9 mouse cellular contexts compared by ENCODE assay signal in the genomic region with DNA sequence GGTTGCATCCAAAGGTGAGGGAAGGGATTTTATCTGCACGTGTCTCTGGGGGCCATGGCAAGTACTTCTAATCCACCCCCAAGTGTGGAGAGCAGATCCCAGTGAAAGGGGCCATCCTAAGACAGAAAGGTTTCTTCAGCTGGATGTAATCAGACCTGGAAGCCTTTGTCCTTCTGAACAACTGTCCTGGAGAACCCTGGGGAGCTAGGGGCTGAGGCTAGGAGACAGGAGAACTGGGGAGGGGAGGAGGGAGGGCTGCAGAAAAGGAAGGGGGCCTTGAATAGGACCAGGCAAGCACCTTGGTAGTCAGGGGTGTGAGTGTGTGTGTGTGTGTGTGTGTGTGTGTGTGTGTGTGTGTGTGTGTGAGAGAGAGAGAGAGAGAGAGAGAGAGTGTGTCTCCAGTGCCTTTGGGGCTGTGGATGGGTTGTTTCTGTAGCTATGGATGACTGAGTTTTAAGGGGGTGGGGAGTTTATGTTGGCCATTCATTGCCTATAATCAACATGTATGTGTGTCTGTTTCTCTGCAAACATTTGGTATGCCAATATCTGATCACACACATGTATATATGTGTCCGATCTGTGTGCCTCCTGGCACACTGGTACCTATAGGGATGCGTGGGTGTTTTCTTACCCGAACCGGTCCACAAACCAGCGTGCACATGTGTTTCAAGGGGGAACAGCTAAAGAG. TPM values are rescaled to one million over a fixed set of nuclear protein-coding genes. Genes with fewer than 3 reads are reported as not detected.
DNase-seq lines count a peak whose midpoint lies in the region; ATAC-seq and TF ChIP-seq lines count a peak whose summit lies in the region.
"Had no signal": no experiment of that assay in that cellular context is flagged by ENCODE, and none has a peak within 500 bp of the region (broad histone marks: within the 10 kb centered on the region; RNA-seq: fewer than 3 reads in every experiment).

No protein-coding gene starts in this region.

- no peak for TF ChIP-seq EP300 in stomach, postnatal 0 days (optimal IDR thresholded peaks at IDR 0.05)
- no peak for TF ChIP-seq EP300 in lung, postnatal 0 days (IDR thresholded peaks at IDR 0.05)

- no peak for TF ChIP-seq CTCF in stomach, postnatal 0 days (IDR thresholded peaks at IDR 0.05; ENCODE audit: low read depth)
- no peak for TF ChIP-seq CTCF in lung, postnatal 0 days (IDR thresholded peaks at IDR 0.05)

- no peak overlapping the region for H3K27ac ChIP-seq in stomach, embryonic 16.5 days (ENCODE audit: low read length)
- H3K27ac ChIP-seq in stomach, postnatal 0 days (replicated peaks): no peak overlapping the region
- H3K27ac ChIP-seq in limb, embryonic 14.5 days (replicated peaks; ENCODE audit: low read depth, low read length): no peak overlapping the region
- no peak overlapping the region for H3K27ac ChIP-seq in lung, postnatal 0 days (ENCODE audit: low read length)
- H3K27ac ChIP-seq: kidney, postnatal 0 days had no signal

- H3K4me3 ChIP-seq in stomach, embryonic 16.5 days (replicated peaks; ENCODE audit: low read length): no peak overlapping the region
- no peak overlapping the region for H3K4me3 ChIP-seq in stomach, postnatal 0 days (ENCODE audit: low read depth, low read length)
- 0 out of 2 replicates have a peak overlapping the region, but pooled peaks have one; percentile 49 for H3K4me3 ChIP-seq in limb, embryonic 14.5 days (replicated peaks; ENCODE audit: low read length)
- no peak overlapping the region for H3K4me3 ChIP-seq in lung, postnatal 0 days (ENCODE audit: low read depth, low read length)

- H3K9me3 ChIP-seq in stomach, embryonic 16.5 days (replicated peaks; ENCODE audit: control insufficient read depth, low read length): no peaks in the 10 kb centered on the region
- H3K9me3 ChIP-seq in stomach, postnatal 0 days (ENCODE audit: control insufficient read depth, low read length): no peaks in the 10 kb centered on the region
- no peaks in the 10 kb centered on the region for H3K9me3 ChIP-seq in limb, embryonic 14.5 days (ENCODE audit: control insufficient read depth, low read length)
- no peaks in the 10 kb centered on the region for H3K9me3 ChIP-seq in lung, postnatal 0 days (ENCODE audit: low read length)

- ATAC-seq in stomach, embryonic 16.5 days (ENCODE audit: insufficient read depth, low FRiP score): no peak
- no peak for ATAC-seq in stomach, postnatal 0 days (ENCODE audit: low FRiP score, low TSS enrichment)
- ATAC-seq in limb, embryonic 14.5 days (ENCODE audit: low FRiP score, low read depth): no peak
- ATAC-seq in lung, postnatal 0 days: no peak

- no peak for TF ChIP-seq POLR2A in limb, embryonic 14.5 days (IDR thresholded peaks at IDR 0.05; ENCODE audit: borderline replicate concordance, extremely low read depth, insufficient read depth, insufficient read length)

- peaks cover 79% of the 10 kb centered on the region for H3K27me3 ChIP-seq in stomach, embryonic 16.5 days (ENCODE audit: control insufficient read depth, insufficient read depth, low read length)
- H3K27me3 ChIP-seq in stomach, postnatal 0 days (ENCODE audit: control insufficient read depth, insufficient read depth, low read length): peaks cover 16% of the 10 kb centered on the region; the same call in 1 of the 2 replicates
- peaks cover 68% of the 10 kb centered on the region for H3K27me3 ChIP-seq in limb, embryonic 14.5 days (ENCODE audit: control insufficient read depth, insufficient read depth, low read length)
- peaks cover 59% of the 10 kb centered on the region; the same call in 1 of the 2 replicates for H3K27me3 ChIP-seq in lung, postnatal 0 days (replicated peaks; ENCODE audit: insufficient read depth, low read length)

- no peaks in the 10 kb centered on the region for H3K36me3 ChIP-seq in stomach, embryonic 16.5 days (ENCODE audit: control insufficient read depth, insufficient read depth, low read length)
- no peaks in the 10 kb centered on the region for H3K36me3 ChIP-seq in stomach, postnatal 0 days (ENCODE audit: control insufficient read depth, insufficient read depth, low read length)
- H3K36me3 ChIP-seq in limb, embryonic 14.5 days (ENCODE audit: control insufficient read depth, insufficient read depth, low read length): no peaks in the 10 kb centered on the region
- no peaks in the 10 kb centered on the region for H3K36me3 ChIP-seq in lung, postnatal 0 days (ENCODE audit: insufficient read depth, low read length)

- WGBS in stomach, embryonic 16.5 days: 13% methylated on average over 6 of the region's 6 CpGs
- WGBS in stomach, postnatal 0 days: 19% methylated on average over 6 of the region's 6 CpGs
- WGBS in limb, embryonic 14.5 days: 14% methylated on average over 6 of the region's 6 CpGs
- WGBS in lung, postnatal 0 days: 3% methylated on average over 6 of the region's 6 CpGs

- peak; percentile 50 for DNase-seq in cerebellum, adult 11-12 months
- DNase-seq in cerebellum, adult 11 months: no peak
- no peak for DNase-seq in stomach, postnatal 0 days (ENCODE audit: low spot score)
- no peak for DNase-seq in limb, embryonic 14.5 days (ENCODE audit: low spot score)
- no peak for DNase-seq in lung, postnatal 0 days (ENCODE audit: low spot score)
- no peak for DNase-seq in cerebellum, postnatal 4 days (ENCODE audit: low spot score in 2 of 2)
- DNase-seq in embryo, embryonic 11 days: no peak

- peak overlapping the region; percentile 73 for H3K4me2 ChIP-seq in stomach, embryonic 16.5 days (ENCODE audit: low read depth, low read length)
- H3K4me2 ChIP-seq in stomach, postnatal 0 days (replicated peaks; ENCODE audit: low read depth): no peak overlapping the region
- peak overlapping the region; percentile 88; the same call in 1 of the 2 replicates for H3K4me2 ChIP-seq in limb, embryonic 14.5 days (replicated peaks; ENCODE audit: low read depth, low read length, severe bottlenecking)
- H3K4me2 ChIP-seq in lung, postnatal 0 days (replicated peaks; ENCODE audit: low read depth, low read length): no peak overlapping the region

- peaks cover 6% of the 10 kb centered on the region; the same call in 1 of the 2 replicates for H3K4me1 ChIP-seq in stomach, embryonic 16.5 days (ENCODE audit: control insufficient read depth, insufficient read depth, low read length)
- no peaks in the 10 kb centered on the region; the same call in 1 of the 2 replicates for H3K4me1 ChIP-seq in stomach, postnatal 0 days (replicated peaks; ENCODE audit: control insufficient read depth, insufficient read depth)
- H3K4me1 ChIP-seq in limb, embryonic 14.5 days (ENCODE audit: control insufficient read depth, insufficient read depth, low read length): peaks cover 3% of the 10 kb centered on the region; the same call in 1 of the 2 replicates
- H3K4me1 ChIP-seq in lung, postnatal 0 days (ENCODE audit: insufficient read depth, low read depth, low read length): peaks cover 6% of the 10 kb centered on the region; the same call in 1 of the 2 replicates

- no peak overlapping the region for H3K9ac ChIP-seq in stomach, embryonic 16.5 days (ENCODE audit: low read length)
- H3K9ac ChIP-seq in stomach, postnatal 0 days (ENCODE audit: low read length): no peak overlapping the region
- H3K9ac ChIP-seq in limb, embryonic 14.5 days (ENCODE audit: low read depth, low read length, severe bottlenecking): no peak overlapping the region
- no peak overlapping the region for H3K9ac ChIP-seq in lung, postnatal 0 days (replicated peaks; ENCODE audit: low read depth)

RNA-seq across cellular contexts. Expression of gene Slc22a12, which starts 46.2 kb away (rescaled TPM):
- polyA plus RNA-seq in stomach, embryonic 16.5 days (2015; fragmentation: Nextera tagmentation; extraction: Ambion mirVana): not detected in 2 replicates
- polyA plus RNA-seq in stomach, postnatal 0 days (2015; fragmentation: Nextera tagmentation; extraction: Ambion mirVana): not detected in 2 replicates
- polyA plus RNA-seq in limb, embryonic 14.5 days (2012; rRNA removed): not detected in 2 replicates
- not detected in 2 replicates for polyA plus RNA-seq in limb, embryonic 14.5 days (2014; fragmentation: Nextera tagmentation; extraction: Ambion mirVana)
- 0.20 TPM in 1 of 2 replicates, not detected in the other for polyA plus RNA-seq in lung, postnatal 0 days (2015; fragmentation: Nextera tagmentation; extraction: Ambion mirVana)

Comparison
In these comparisons a context has a peak if more than half of its experiments do, and no peak if none do; other contexts are left out.
1. H3K4me2 ChIP-seq: peak in stomach, embryonic 16.5 days (single experiment) and limb, embryonic 14.5 days (single experiment); none in stomach, postnatal 0 days (single experiment) and lung, postnatal 0 days (single experiment).